Mouse (Mus musculus): ENCODE data around the gene Trp53rka. TPM values are rescaled to one million over a fixed set of nuclear protein-coding genes. Genes with fewer than 3 reads are reported as not detected.
A peak's percentile ranks its signal among the peaks of the same experiment; 100 is the strongest.
"Not testable (repeated sequence)": the region's sequence is repeated elsewhere in the genome, so short reads cannot be mapped to it uniquely, and the experiment has no call there.

Trp53rka gene
- polyA plus RNA-seq, 1 experiment from 2014 or later: 22.7 TPM

- Histone ChIP-seq H3K9ac (ENCODE audit: low read length) (no peak overlapping the region), H3K4me1 (ENCODE audit: control insufficient read depth in 2 of 2, insufficient read depth in 2 of 2, low read length in 2 of 2) (peaks cover 7 to 16% of the 10 kb centered on the region in 2 experiments; a peak in 3 of 4 replicates), H3K4me3 (ENCODE audit: control insufficient read depth in 1 of 2, insufficient read depth in 1 of 2, low read depth in 1 of 2, low read length in 2 of 2) (no peak overlapping the region), H3K27ac (replicated peaks in 1 of 2; ENCODE audit: control insufficient read depth in 1 of 2, insufficient read depth in 1 of 2, low read depth in 2 of 2, low read length in 2 of 2) (no peak overlapping the region), H3K9me3 (ENCODE audit: control insufficient read depth, low read length) (no peaks in the 10 kb centered on the region), H3K27me3 (ENCODE audit: control insufficient read depth, insufficient read depth, low read length) (no peaks in the 10 kb centered on the region), H3K36me3 (ENCODE audit: control insufficient read depth, insufficient read depth, low read length) (no peaks in the 10 kb centered on the region), H3K4me2 (ENCODE audit: low read length) (no peak overlapping the region)
- 56% methylated on average over 7 of the region's 7 CpGs for WGBS
- no peak for ATAC-seq (ENCODE audit: insufficient number of reproducible peaks, insufficient read depth, low FRiP score, low read depth)
Observed at GRCm38 (mm10) chr2:165512426-165512825, 19.3 kb upstream of the Trp53rka start.

GRCm38 (mm10) chr2:165511530-165511929, 18.4 kb upstream of the Trp53rka start:
- H3K4me3 ChIP-seq (ENCODE audit: control insufficient read depth in 1 of 2, insufficient read depth in 1 of 2, low read depth in 1 of 2, low read length in 2 of 2); ATAC-seq (ENCODE audit: insufficient number of reproducible peaks, insufficient read depth, low FRiP score, low read depth); H3K36me3 ChIP-seq (ENCODE audit: control insufficient read depth, insufficient read depth, low read length); H3K27me3 ChIP-seq (ENCODE audit: control insufficient read depth, insufficient read depth, low read length); H3K9me3 ChIP-seq (ENCODE audit: control insufficient read depth, low read length); H3K4me2 ChIP-seq (ENCODE audit: low read length); H3K9ac ChIP-seq (ENCODE audit: low read length); H3K27ac ChIP-seq (replicated peaks in 1 of 2; ENCODE audit: control insufficient read depth in 1 of 2, insufficient read depth in 1 of 2, low read depth in 2 of 2, low read length in 2 of 2): not testable (repeated sequence)
- 74% methylated on average over 4 of the region's 4 CpGs for WGBS
- peaks cover 7 to 16% of the 10 kb centered on the region in 2 experiments; a peak in 3 of 4 replicates for H3K4me1 ChIP-seq (ENCODE audit: control insufficient read depth in 2 of 2, insufficient read depth in 2 of 2, low read length in 2 of 2)

GRCm38 (mm10) chr2:165510914-165511458, 17.9 kb upstream of the Trp53rka start:
- H3K4me1 ChIP-seq (ENCODE audit: control insufficient read depth in 2 of 2, insufficient read depth in 2 of 2, low read length in 2 of 2): peaks cover 7 to 16% of the 10 kb centered on the region in 2 experiments; a peak in 3 of 4 replicates
- not testable (repeated sequence) for ATAC-seq (ENCODE audit: insufficient number of reproducible peaks, insufficient read depth, low FRiP score, low read depth); H3K4me3 ChIP-seq (ENCODE audit: control insufficient read depth in 1 of 2, insufficient read depth in 1 of 2, low read depth in 1 of 2, low read length in 2 of 2); H3K9me3 ChIP-seq (ENCODE audit: control insufficient read depth, low read length); H3K36me3 ChIP-seq (ENCODE audit: control insufficient read depth, insufficient read depth, low read length); H3K4me2 ChIP-seq (ENCODE audit: low read length); H3K9ac ChIP-seq (ENCODE audit: low read length); H3K27me3 ChIP-seq (ENCODE audit: control insufficient read depth, insufficient read depth, low read length); H3K27ac ChIP-seq (replicated peaks in 1 of 2; ENCODE audit: control insufficient read depth in 1 of 2, insufficient read depth in 1 of 2, low read depth in 2 of 2, low read length in 2 of 2)
- 63% methylated on average over 2 of the region's 2 CpGs for WGBS

- no peak overlapping the region for H3K4me3 ChIP-seq (ENCODE audit: control insufficient read depth in 1 of 2, insufficient read depth in 1 of 2, low read depth in 1 of 2, low read length in 2 of 2)
- no peak overlapping the region for H3K27ac ChIP-seq (replicated peaks in 1 of 2; ENCODE audit: control insufficient read depth in 1 of 2, insufficient read depth in 1 of 2, low read depth in 2 of 2, low read length in 2 of 2)
- no peaks in the 10 kb centered on the region for H3K27me3 ChIP-seq (ENCODE audit: control insufficient read depth, insufficient read depth, low read length)
- ATAC-seq (ENCODE audit: insufficient number of reproducible peaks, insufficient read depth, low FRiP score, low read depth): no peak
- 38% methylated on average over 5 of the region's 5 CpGs for WGBS
- no peaks in the 10 kb centered on the region for H3K36me3 ChIP-seq (ENCODE audit: control insufficient read depth, insufficient read depth, low read length)
- peaks cover 7 to 16% of the 10 kb centered on the region in 2 experiments; a peak in 3 of 4 replicates for H3K4me1 ChIP-seq (ENCODE audit: control insufficient read depth in 2 of 2, insufficient read depth in 2 of 2, low read length in 2 of 2)
- H3K9ac ChIP-seq (ENCODE audit: low read length): no peak overlapping the region
- H3K4me2 ChIP-seq (ENCODE audit: low read length): no peak overlapping the region
- no peaks in the 10 kb centered on the region for H3K9me3 ChIP-seq (ENCODE audit: control insufficient read depth, low read length)
Observed at GRCm38 (mm10) chr2:165510466-165510865, 17.3 kb upstream of the Trp53rka start.

GRCm38 (mm10) chr2:165509686-165510085, 16.6 kb upstream of the Trp53rka start:
- Histone ChIP-seq H3K4me3 (ENCODE audit: control insufficient read depth in 1 of 2, insufficient read depth in 1 of 2, low read depth in 1 of 2, low read length in 2 of 2) (no peak overlapping the region), H3K27ac (replicated peaks in 1 of 2; ENCODE audit: control insufficient read depth in 1 of 2, insufficient read depth in 1 of 2, low read depth in 2 of 2, low read length in 2 of 2) (no peak overlapping the region), H3K36me3 (ENCODE audit: control insufficient read depth, insufficient read depth, low read length) (no peaks in the 10 kb centered on the region), H3K4me1 (ENCODE audit: control insufficient read depth in 2 of 2, insufficient read depth in 2 of 2, low read length in 2 of 2) (peaks cover 7 to 16% of the 10 kb centered on the region in 2 experiments; a peak in 3 of 4 replicates), H3K9ac (ENCODE audit: low read length) (no peak overlapping the region), H3K9me3 (ENCODE audit: control insufficient read depth, low read length) (no peaks in the 10 kb centered on the region), H3K4me2 (ENCODE audit: low read length) (no peak overlapping the region), H3K27me3 (ENCODE audit: control insufficient read depth, insufficient read depth, low read length) (0 out of 2 replicates have a peak, but pooled peaks cover 5% of the 10 kb centered on the region)
- 53% methylated on average over 9 of the region's 9 CpGs for WGBS
- ATAC-seq (ENCODE audit: insufficient number of reproducible peaks, insufficient read depth, low FRiP score, low read depth): no peak

- WGBS: 4% methylated on average over 27 of the region's 32 CpGs
- Histone ChIP-seq H3K4me3 (ENCODE audit: control insufficient read depth in 1 of 2, insufficient read depth in 1 of 2, low read depth in 1 of 2, low read length in 2 of 2) (peak within 1 kb of the TSS; percentile 49 to 56), H3K27me3 (ENCODE audit: control insufficient read depth, insufficient read depth, low read length) (0 out of 2 replicates have a peak, but pooled peaks cover 5% of the 10 kb centered on the region), H3K27ac (replicated peaks in 1 of 2; ENCODE audit: control insufficient read depth in 1 of 2, insufficient read depth in 1 of 2, low read depth in 2 of 2, low read length in 2 of 2) (peak within 1 kb of the TSS; percentile 24 to 57; a peak in 3 of 4 replicates), H3K36me3 (ENCODE audit: control insufficient read depth, insufficient read depth, low read length) (no peaks in the 10 kb centered on the region), H3K9me3 (ENCODE audit: control insufficient read depth, low read length) (no peaks in the 10 kb centered on the region), H3K9ac (ENCODE audit: low read length) (peak within 1 kb of the TSS; percentile 75), H3K4me1 (ENCODE audit: control insufficient read depth in 2 of 2, insufficient read depth in 2 of 2, low read length in 2 of 2) (peaks cover 8% of the 10 kb centered on the region in 2 experiments), H3K4me2 (ENCODE audit: low read length) (peak within 1 kb of the TSS; percentile 73)
- peak; percentile 83 for ATAC-seq (ENCODE audit: insufficient number of reproducible peaks, insufficient read depth, low FRiP score, low read depth)
Observed at GRCm38 (mm10) chr2:165503259-165504203, 10.4 kb upstream of the Trp53rka start, which contains the start of gene Slc2a10. Gene Slc2a10, plus strand, starts transcription at chr2:165503787.

GRCm38 (mm10) chr2:165498816-165499215, 5.7 kb upstream of the Trp53rka start:
- Histone ChIP-seq H3K9ac (ENCODE audit: low read length) (no peak overlapping the region), H3K27me3 (ENCODE audit: control insufficient read depth, insufficient read depth, low read length) (no peaks in the 10 kb centered on the region), H3K4me2 (ENCODE audit: low read length) (no peak overlapping the region), H3K4me1 (ENCODE audit: control insufficient read depth in 2 of 2, insufficient read depth in 2 of 2, low read length in 2 of 2) (peaks cover 6 to 8% of the 10 kb centered on the region in 2 experiments), H3K36me3 (ENCODE audit: control insufficient read depth, insufficient read depth, low read length) (no peaks in the 10 kb centered on the region), H3K27ac (replicated peaks in 1 of 2; ENCODE audit: control insufficient read depth in 1 of 2, insufficient read depth in 1 of 2, low read depth in 2 of 2, low read length in 2 of 2) (no peak overlapping the region), H3K4me3 (ENCODE audit: control insufficient read depth in 1 of 2, insufficient read depth in 1 of 2, low read depth in 1 of 2, low read length in 2 of 2) (no peak overlapping the region), H3K9me3 (ENCODE audit: control insufficient read depth, low read length) (no peaks in the 10 kb centered on the region)
- ATAC-seq (ENCODE audit: insufficient number of reproducible peaks, insufficient read depth, low FRiP score, low read depth): no peak
- WGBS: 63% methylated on average over 6 of the region's 6 CpGs
